Mouse (Mus musculus) CH12.LX (cell line): ENCODE data around the gene Pdzd2.

Source experiments
- CHD2 ChIP-seq: IDR thresholded peaks from 2 replicates; pipeline ENCODE4 v1.6.1; 2011; ENCODE audit warnings: low read length, improper control_type of control experiment
- CTCF ChIP-seq, 2 experiments: IDR thresholded peaks in 1 of 2; conservative IDR thresholded peaks in 1 of 2; 2 replicates each; pipeline ENCODE4 v1.5.1; 2011 to 2012; ENCODE audit warnings: low read depth in 2 of 2, low read length in 2 of 2, improper control_type of control experiment in 1 of 2, inconsistent platforms in 1 of 2, mild to moderate bottlenecking in 1 of 2, moderate library complexity in 1 of 2
- POLR2A ChIP-seq: IDR thresholded peaks from 2 replicates; pipeline ENCODE4 v1.6.1; 2011; ENCODE audit warnings: low read depth, mild to moderate bottlenecking, improper control_type of control experiment, low read length
- USF1 ChIP-seq: IDR thresholded peaks from 2 replicates; pipeline ENCODE4 v1.6.1; 2014; ENCODE audit warnings: low read depth, mild to moderate bottlenecking, inconsistent platforms, low read length, improper control_type of control experiment
- ZNF384 ChIP-seq: IDR thresholded peaks from 2 replicates; pipeline ENCODE4 v1.6.1; 2012; ENCODE audit warnings: low read depth, low read length, improper control_type of control experiment, inconsistent platforms

- TF ChIP-seq USF1 (no peak), CTCF (conservative IDR thresholded peaks at IDR 0.05 in 1 of 2, IDR thresholded peaks at IDR 0.05 in 1 of 2; ENCODE audit: low read depth in 2 of 2, low read length in 2 of 2) (no peak), POLR2A (no peak), CHD2 (no peak), ZNF384 (no peak)
Observed at GRCm38 (mm10) chr15:12760747-12761146, 21.0 kb upstream of the Pdzd2 start.
